Mouse (Mus musculus) frontal cortex, postnatal 10 days (tissue): ENCODE data around the gene Hs3st3a1.

Experiments used
- DNase-seq, 2 experiments: peaks; one replicate each; pipeline ENCODE4 v3.0.0; 2022; ENCODE audit warnings: low spot score in 2 of 2, mixed read lengths in 1 of 2

The Hs3st3a1 gene

DNA sequence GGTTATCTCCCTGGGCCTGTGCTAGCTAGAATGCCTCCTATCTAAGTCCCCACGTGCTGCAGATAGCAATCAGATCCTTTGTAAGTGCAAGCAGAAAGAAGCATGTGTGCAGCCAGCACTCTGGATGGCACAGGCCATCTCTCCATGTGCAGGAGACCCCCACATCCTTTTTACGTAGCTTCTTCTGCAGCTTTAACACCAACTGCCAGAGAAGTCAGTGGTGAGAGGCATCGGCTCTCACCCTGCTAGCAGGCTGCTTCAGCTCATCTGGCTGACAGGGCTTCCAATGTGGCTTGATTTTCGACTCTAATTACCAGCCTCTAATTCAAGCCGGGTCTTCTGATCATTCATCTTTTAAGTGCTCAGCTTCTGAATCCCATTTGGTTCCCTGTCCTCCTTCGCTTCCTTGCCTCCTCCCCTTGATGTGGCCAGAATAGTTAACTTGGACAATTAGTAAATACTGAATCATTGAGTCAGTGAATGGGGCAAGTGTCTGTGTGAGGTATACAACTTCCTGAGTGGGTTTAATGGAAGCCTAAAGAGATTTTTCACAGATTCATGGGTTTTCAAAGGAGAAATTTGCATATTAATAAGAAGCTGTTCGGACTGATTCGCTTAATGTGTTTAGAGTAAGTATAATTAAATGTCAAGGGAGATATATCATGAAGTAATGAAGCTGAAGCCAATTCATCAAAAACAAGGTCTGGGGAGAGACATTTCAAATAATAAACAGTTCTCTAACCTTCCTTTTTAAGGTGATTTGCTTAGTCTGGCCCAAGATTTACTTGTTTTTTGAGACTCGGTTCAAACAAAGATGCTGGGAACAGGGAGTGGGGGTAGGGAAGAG is 54.7 kb downstream of the Hs3st3a1 start:
- DNase-seq = no peak

DNA sequence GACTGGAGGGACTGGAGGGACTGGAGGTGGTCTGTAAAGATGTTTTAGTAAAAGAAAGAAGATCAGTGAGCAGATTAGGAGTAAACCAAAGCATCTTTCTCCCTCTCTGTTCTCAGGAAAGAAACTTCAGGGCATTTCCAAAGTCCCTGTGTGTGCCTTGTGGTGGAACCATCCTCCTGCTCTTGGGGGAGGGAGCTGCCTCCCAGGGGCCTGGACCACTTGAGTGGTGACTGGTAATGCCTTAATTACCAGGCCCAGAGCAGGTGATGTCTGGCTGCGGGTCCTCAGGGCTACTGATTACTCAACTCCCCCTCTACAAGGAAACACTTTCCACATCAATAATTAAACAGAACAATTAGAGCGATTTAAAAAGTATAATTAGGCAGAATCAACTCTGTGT is 59.3 kb downstream of the Hs3st3a1 start:
- no peak for DNase-seq

DNA sequence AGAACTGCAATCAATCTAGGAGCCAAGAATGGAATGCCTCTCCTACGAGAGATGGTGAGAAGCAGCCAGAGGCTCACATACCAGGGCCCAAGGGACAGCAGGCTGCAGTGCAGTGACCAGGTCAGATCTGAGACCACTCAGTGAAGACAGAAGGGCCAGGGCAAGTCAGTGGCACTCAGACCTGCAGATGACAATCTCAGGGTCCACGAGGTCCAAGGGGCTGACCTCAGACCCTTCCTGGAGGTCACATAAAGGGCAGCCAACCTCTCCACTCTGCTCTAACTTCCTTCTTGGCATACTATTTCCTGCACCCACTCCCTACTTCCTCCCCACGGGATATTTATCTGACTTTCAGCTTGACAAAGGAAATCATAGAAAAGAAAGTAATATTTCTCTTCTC is 60.8 kb downstream of the Hs3st3a1 start:
- no peak for DNase-seq

DNA sequence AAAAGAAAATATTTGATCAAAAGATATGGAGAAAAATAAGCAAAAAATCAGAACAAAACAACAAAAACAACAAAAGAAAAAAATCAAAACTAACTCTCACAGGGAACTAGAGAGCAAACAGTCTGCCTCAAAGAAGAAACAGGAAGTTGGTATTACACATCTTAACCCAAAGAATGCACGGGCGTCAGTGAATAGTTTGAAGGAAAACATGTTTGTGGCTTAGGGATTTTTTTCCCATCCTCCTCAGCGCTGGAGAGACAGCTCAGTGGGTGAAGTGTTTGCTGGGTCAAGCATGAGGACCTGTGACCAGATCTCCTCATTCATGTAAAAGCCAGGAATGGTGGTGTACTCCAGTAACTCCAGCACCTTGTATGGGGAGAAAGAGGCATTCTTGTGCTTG is 61.5 kb downstream of the Hs3st3a1 start:
- no peak for DNase-seq

DNA sequence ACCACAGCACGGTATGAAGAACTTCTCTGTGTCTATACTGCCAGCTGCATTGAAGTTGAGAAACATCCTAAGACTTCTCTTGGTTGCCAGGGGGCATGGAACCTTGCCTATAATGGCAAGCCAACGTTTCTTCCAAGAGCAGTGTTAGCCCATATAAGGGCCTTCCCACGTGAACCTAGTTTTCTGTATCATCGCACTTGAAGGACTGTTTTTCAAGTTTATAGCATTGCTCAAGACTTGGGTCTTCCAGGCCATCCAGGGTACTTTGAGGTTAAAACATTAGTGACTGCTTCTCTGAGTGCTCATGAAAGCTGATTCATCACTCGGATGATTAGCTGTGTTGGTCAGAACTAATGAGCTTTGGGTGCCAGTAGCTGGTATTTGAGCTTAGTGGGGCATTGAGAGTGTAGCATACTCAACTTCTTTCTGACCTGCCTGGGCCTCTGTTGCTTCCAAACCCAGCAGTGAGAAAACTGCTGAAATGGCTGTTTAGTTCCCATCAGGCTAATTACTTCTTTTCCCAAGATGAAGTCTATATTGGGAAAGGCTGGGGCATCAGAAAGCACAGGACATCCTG is 65.5 kb downstream of the Hs3st3a1 start:
- peak in 1 of 2 experiments; percentile 18 for DNase-seq

DNA sequence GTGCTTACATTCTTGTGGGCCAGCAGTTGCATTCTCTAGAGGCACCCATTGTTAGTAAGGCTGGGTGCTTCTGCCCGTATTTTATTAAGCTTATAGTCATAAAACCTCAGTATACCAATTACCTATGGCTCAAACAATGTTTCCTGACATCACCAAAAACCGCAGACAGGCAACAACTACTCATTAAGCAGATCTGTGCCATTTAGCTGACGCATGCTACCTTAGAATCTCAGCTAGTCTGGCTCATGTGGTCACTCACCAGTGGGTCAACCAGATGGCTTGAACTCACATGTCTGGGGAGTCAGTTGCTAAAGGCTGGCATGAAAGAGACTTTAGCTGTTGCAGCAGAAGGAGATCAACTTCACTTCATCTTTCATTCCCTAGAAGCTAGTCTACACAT is 67.9 kb downstream of the Hs3st3a1 start:
- DNase-seq = no peak

DNA sequence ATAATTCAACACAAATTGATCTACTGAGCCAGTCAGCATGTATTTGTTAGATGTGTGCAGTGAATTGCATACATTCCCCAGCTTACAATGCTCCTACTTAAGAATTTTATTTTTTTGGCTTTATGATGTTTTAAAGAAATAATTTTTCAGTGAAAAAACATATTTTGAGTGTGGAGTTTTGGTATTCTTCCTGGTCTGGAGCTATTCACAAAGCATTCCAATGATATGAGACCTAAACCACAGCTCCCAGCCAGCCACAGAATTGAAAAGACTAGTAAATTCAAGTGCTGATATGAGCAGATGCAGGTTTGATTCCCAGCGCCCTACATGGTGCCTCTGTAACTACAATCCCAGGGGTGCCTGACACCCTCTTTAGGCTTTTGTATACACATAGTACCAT is 70.8 kb downstream of the Hs3st3a1 start:
- DNase-seq = no peak

GRCm38 (mm10) chr11:64507024-64507423 is 71.9 kb downstream of the Hs3st3a1 start:
- no peak for DNase-seq

GRCm38 (mm10) chr11:64509106-64509505 is 74.0 kb downstream of the Hs3st3a1 start:
- no peak for DNase-seq

DNA sequence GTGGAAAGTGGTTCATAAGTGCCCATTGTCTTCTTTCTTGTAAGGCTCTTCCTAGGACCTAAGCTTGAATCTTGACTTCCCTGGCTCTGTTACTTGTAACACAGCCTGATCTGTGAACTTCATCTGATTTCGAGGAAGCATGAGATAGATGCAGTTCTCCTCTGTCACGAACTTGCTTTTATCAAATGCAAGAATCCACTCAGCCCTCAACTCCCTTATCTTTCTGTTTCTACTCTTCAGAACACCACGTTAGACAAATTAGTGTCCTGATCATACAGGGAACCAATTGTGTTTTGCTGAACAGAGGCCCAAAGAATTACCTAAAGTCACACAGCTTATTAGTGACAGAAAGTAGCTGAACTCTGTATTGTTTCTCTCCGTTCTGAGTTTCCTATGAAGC is 77.2 kb downstream of the Hs3st3a1 start:
- no peak for DNase-seq

DNA sequence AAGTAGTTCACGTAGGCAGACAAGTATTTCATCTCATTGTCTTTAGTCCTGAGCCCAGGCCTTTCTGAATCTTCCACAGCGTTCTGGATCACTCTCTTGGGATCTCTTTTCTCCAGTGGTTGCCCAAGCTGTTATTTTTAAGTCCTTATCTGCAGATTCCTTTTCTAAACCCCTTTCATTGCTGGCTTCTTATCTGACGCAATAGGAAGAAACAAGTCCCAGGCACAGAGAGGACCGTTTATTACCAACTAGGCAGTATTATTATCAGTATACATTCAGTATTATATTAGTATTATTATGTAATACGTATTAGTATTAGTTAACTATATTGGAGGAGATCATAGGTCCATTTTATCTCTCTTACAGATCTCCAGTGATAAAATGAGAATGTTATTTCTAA is 78.3 kb downstream of the Hs3st3a1 start:
- no peak for DNase-seq

- no peak for DNase-seq
Observed at GRCm38 (mm10) chr11:64516712-64517589, 81.8 kb downstream of the Hs3st3a1 start.

DNA sequence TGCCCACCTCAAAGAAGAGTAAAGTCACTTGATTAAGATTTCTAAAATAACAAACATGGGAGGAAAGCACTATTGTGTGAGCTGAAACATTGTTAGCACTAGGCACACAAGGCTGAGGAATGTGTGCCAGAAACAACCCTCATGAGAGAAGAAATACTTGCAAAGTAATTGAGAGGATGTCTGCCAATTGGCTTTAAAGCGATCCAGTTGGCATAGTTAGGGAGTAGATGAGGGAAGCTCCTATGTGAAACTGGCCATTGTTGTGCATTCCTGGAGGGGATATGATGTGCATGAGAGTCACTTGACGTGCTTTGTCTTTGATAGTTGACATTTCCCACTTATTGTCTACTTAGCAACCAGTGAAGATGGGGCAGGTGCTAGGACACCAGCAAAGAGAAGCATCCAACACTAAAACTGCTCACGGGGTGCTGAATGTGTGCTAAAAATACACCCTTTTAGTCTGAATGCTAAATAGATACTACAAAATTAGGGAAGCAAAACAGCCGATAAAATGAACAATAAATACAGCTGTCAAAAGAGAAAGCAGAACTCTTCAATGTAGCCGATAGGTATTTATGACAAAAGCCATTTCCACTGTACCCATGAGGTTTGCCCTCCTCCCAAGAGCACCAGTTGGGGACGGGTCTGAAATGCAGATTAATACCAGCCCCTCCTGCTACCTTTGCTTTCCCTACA is 83.2 kb downstream of the Hs3st3a1 start:
- DNase-seq = no peak

DNA sequence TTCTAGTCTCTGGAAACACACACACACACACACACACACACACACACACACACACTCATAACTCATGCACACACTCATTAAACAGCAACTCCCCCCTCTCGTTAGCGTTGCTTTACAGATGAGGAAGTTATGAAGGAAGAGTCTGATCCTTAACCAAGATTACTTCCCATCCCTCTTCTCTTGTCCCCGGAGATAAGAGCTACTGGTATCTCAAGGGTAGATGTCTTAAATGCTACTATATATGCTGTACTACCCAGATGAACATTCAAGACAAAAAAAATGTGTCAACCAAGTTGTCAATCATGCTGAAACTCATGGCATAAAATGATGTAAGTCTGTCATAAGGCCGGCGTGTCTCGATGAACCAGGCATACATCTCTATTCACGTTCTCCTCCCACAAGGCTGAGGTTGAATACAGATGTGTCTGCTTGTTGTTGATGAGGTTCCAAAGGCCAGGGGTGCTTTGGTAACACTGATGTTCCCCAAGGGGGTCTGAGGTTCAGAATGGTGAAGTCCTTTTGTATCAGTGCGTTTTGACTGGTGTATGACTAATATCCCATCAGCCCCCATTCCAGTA is 89.0 kb downstream of the Hs3st3a1 start:
- DNase-seq = no peak

GRCm38 (mm10) chr11:64537230-64537629 is 102.1 kb downstream of the Hs3st3a1 start:
- DNase-seq = no peak

DNA sequence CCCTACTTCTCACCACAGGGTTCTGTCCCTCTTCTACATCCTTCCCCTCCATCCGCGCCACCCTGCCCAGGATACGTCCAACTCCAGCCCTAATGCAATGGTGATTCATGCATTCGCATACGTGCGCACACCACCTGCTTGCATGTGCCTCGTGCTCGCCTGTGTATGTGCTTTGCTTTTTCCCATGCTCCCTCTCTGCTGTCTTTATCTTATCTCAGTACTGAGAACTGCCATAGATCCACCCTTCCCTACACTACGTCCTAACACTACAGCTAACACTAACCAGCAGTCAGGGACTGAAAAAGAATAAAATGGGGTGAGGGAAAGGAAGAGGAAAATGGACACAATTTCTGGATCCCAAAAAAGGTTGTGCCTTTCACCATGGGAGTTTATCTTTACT is 106.7 kb downstream of the Hs3st3a1 start:
- DNase-seq = no peak

DNA sequence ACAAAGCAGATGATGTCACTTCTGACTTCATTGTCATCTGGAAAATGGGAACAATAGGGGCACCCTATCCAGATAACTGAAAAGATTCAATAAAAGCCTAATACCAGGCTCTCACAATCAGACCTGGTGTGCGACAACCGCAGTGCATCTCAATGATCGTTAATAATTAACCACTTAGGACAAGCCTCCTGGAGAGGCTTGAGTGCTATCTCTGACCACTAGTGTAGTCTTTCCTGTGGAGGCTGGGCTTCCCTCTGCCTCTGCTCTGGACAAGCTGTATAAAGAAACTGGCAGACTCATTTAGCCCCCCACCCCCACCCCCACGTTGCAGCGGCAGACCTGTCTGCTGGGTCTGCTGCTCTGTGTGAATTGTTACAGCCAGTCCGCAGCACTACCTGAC is 107.2 kb downstream of the Hs3st3a1 start:
- no peak for DNase-seq

DNA sequence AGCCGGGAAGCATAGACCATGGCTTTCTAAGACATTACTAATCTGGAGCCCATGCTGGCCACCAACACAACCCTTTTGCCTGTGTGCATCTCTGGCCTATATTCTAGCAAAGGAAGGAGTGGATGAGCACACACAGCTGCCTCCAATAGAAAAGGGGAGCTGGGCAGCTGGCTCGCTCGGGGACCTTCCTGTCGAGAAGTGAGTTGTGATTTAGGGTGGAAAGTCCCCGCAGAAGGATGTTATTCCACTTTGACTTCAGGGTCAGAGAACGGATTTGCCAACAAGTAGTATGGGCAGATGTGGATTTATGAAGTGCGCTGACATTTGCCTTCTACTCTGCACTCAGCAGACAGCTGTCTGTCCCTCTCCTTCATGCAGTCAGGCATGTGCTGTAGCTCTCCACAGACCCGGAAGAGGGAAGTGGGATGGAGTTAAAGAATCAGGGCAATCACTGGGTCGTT is 108.1 kb downstream of the Hs3st3a1 start:
- no peak for DNase-seq

- no peak for DNase-seq
Observed at GRCm38 (mm10) chr11:64544236-64544635, 109.1 kb downstream of the Hs3st3a1 start.

DNA sequence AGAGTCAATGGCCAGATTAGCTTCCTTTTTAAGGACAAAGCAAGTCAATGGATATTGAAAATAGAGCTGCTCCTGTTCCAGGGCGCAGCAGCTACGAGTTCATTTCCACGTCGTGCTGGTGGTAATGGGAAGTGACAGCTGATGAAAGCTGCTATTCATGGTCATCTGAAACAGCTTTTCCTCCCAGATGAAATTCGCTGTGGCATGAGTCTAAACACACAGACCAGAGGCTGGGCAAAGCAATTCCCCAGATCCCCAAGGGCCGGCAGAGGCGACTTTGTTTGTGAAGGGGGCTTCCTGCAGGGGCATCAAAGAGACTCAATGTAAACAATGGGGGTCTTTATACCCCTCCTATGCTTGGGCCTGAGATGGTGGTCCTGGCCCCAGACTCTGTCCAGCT is 114.2 kb downstream of the Hs3st3a1 start:
- no peak for DNase-seq

DNA sequence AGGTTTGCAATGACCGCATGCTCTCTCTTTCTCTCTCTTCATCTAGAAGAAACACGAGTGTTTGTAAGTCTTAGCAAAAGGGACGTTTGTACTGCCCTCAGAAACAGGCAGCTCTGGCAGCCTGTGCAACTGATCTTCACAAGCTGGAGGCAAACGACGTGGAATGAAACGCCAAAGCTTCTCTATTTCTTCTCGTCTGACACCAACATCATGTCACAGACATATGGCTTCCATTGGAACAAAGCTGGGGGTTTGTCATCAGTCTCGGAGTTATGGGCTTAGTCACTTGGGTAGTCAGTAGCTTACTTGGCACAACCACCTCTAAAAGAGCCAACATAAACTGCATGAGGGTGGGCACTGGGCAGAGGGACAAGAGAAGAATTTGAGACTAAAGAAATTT is 114.8 kb downstream of the Hs3st3a1 start:
- no peak for DNase-seq
